Comparison of ENCODE assay signal across 23 mouse cellular contexts in the genomic region with DNA sequence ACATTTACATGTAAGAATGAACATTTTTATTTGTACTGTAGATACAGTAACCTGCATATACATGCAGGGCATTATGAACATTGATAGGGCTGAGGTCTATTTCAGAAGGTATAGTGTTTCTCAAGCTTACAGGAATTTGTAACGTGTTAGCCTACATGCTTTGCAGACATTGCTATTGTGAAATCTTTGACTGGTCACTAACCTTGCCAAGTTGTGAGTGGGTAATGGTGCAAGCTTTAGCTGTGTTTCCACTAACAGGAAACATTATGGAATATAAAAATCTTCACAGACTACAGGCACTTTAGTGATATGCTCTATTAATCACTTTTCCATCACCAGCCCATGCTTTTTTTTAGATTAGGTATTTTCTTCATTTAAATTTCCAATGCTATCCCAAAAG.
"Had no signal": no experiment of that assay in that cellular context is flagged by ENCODE, and none has a peak within 500 bp of the region (broad histone marks: within the 10 kb centered on the region; RNA-seq: fewer than 3 reads in every experiment).

No protein-coding gene starts in this region.

- H3K4me2 ChIP-seq: heart, embryonic 13.5 days; heart, embryonic 15.5 days; hindbrain, embryonic 13.5 days; hindbrain, embryonic 15.5 days; limb, embryonic 12.5 days; liver, embryonic 13.5 days had no signal

- H3K9ac ChIP-seq: heart, embryonic 13.5 days; heart, embryonic 15.5 days; hindbrain, embryonic 13.5 days; hindbrain, embryonic 15.5 days; limb, embryonic 12.5 days; liver, embryonic 13.5 days had no signal

- H3K27me3 ChIP-seq: heart, embryonic 13.5 days; heart, embryonic 15.5 days; hindbrain, embryonic 13.5 days; hindbrain, embryonic 15.5 days; limb, embryonic 12.5 days; liver, embryonic 13.5 days had no signal

- H3K4me3 ChIP-seq: heart, embryonic 10.5 days; heart, embryonic 13.5 days; heart, embryonic 15.5 days; hindbrain, embryonic 13.5 days; hindbrain, embryonic 15.5 days; layer of hippocampus, adult 2 months; left cerebral cortex, adult 2 months; limb, embryonic 10.5 days; limb, embryonic 12.5 days; liver, embryonic 13.5 days had no signal

- H3K9me3 ChIP-seq: heart, embryonic 10.5 days; heart, embryonic 13.5 days; heart, embryonic 15.5 days; hindbrain, embryonic 13.5 days; hindbrain, embryonic 15.5 days; limb, embryonic 10.5 days; limb, embryonic 12.5 days; liver, embryonic 13.5 days had no signal

- H3K36me3 ChIP-seq: heart, embryonic 10.5 days; heart, embryonic 13.5 days; heart, embryonic 15.5 days; hindbrain, embryonic 13.5 days; hindbrain, embryonic 15.5 days; limb, embryonic 10.5 days; limb, embryonic 12.5 days; liver, embryonic 13.5 days had no signal

- DNase-seq: gastrocnemius, postnatal 14 days; gastrocnemius, postnatal 36 days; heart, adult 18-20 months; heart, postnatal 14 days; heart, postnatal 36 days; kidney, adult 18-20 months; kidney, adult 8-10 months; kidney, postnatal 10 days; kidney, postnatal 25 days; kidney, postnatal 4 days; liver; liver, embryonic 13.5 days had no signal

- H3K27ac ChIP-seq: heart, embryonic 10.5 days; heart, embryonic 13.5 days; heart, embryonic 15.5 days; hindbrain, embryonic 13.5 days; hindbrain, embryonic 15.5 days; hindbrain, postnatal 0 days; layer of hippocampus, adult 2 months; left cerebral cortex, adult 2 months; limb, embryonic 10.5 days; limb, embryonic 12.5 days; liver, embryonic 13.5 days had no signal

- H3K4me1 ChIP-seq: heart, embryonic 10.5 days; heart, embryonic 13.5 days; heart, embryonic 15.5 days; hindbrain, embryonic 13.5 days; hindbrain, embryonic 15.5 days; limb, embryonic 10.5 days; limb, embryonic 12.5 days; liver, embryonic 13.5 days had no signal

- ATAC-seq: hindbrain, postnatal 0 days; intestine, embryonic 16.5 days had no signal
